Comparison of ENCODE assay signal across 23 mouse cellular contexts in the genomic region with DNA sequence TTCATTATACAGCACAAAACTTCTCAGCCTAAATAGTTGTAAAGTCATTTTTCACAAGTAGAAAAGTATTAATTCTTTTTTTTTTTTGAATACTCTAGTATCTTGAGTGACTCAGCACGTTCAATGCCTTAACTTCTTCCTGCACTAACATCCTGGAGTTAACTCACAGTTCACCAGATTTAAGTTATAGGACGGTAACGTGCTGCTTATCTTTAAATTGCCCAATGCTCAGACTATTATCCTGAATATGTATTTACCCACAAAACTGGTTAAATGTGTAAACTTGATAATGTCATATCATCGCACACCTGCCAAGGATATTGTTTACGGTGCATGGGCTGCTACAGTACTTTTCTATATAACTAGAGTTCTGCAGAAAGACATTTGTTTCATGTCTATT.
A peak's percentile ranks its signal among the peaks of the same experiment; 100 is the strongest.
DNase-seq lines count a peak whose midpoint lies in the region; ATAC-seq and TF ChIP-seq lines count a peak whose summit lies in the region.
"Had no signal": no experiment of that assay in that cellular context is flagged by ENCODE, and none has a peak within 500 bp of the region (broad histone marks: within the 10 kb centered on the region; RNA-seq: fewer than 3 reads in every experiment).

No protein-coding gene starts in this region.

- H3K4me3 ChIP-seq in liver, embryonic 14.5 days (ENCODE audit: insufficient read depth in 1 of 2, low read depth in 2 of 2, low read length in 2 of 2), result no peak overlapping the region
- no peak overlapping the region for H3K4me3 ChIP-seq in G1E (ENCODE audit: low read depth, low read length)
- H3K4me3 ChIP-seq: embryonic facial prominence, embryonic 10.5 days; embryonic facial prominence, embryonic 12.5 days; erythroblast, embryonic 14.5 days; forebrain, embryonic 10.5 days; forebrain, embryonic 12.5 days had no signal

- H3K9ac ChIP-seq in liver, embryonic 14.5 days (replicated peaks), result no peak overlapping the region
- H3K9ac ChIP-seq: embryonic facial prominence, embryonic 12.5 days; forebrain, embryonic 12.5 days had no signal

- no peaks in the 10 kb centered on the region for H3K27me3 ChIP-seq in liver, embryonic 14.5 days (ENCODE audit: control insufficient read depth, insufficient read depth, low read length)
- no peaks in the 10 kb centered on the region for H3K27me3 ChIP-seq in G1E (ENCODE audit: insufficient read depth, low read length)
- H3K27me3 ChIP-seq: CH12.LX; embryonic facial prominence, embryonic 12.5 days; forebrain, embryonic 12.5 days; Patski had no signal

- 21% methylated on average over 5 of the region's 5 CpGs for WGBS in liver, embryonic 14.5 days (ENCODE audit: insufficient replicate concordance)

- TF ChIP-seq CTCF in liver, embryonic 14.5 days (IDR thresholded peaks at IDR 0.05; ENCODE audit: low read depth), result no peak
- TF ChIP-seq CTCF in G1E (IDR thresholded peaks at IDR 0.05; ENCODE audit: low read depth, low read length), result no peak

- peak; percentile 43; the same call in 1 of the 2 replicates for TF ChIP-seq EP300 in liver, embryonic 14.5 days (IDR thresholded peaks at IDR 0.05; ENCODE audit: low read depth)

- ATAC-seq in liver, embryonic 14.5 days (ENCODE audit: insufficient read depth), result no peak
- ATAC-seq in G1E (ENCODE audit: extremely low read depth, insufficient number of reproducible peaks, low FRiP score, poor library complexity, severe bottlenecking), result peak; percentile 74
- peak; percentile 76 for ATAC-seq in megakaryocyte-erythroid progenitor cell, adult 5-6 weeks (replicated peaks; ENCODE audit: low FRiP score, low TSS enrichment, poor library complexity, severe bottlenecking)
- ATAC-seq: activated CD4-positive, CD25-positive, alpha-beta regulatory T cell, adult 4 months; forebrain, embryonic 14.5 days had no signal

- H3K27ac ChIP-seq in liver, embryonic 14.5 days, result no peak overlapping the region
- H3K27ac ChIP-seq: embryonic facial prominence, embryonic 10.5 days; embryonic facial prominence, embryonic 12.5 days; forebrain, embryonic 10.5 days; forebrain, embryonic 12.5 days had no signal

- peak in 1 of 3 experiments; percentile 1 for DNase-seq in liver, embryonic 14.5 days (ENCODE audit: low read depth in 3 of 3, low spot score in 3 of 3)
- DNase-seq in liver, result no peak
- DNase-seq in G1E (ENCODE audit: low spot score), result peak; percentile 16
- DNase-seq in c-Kit-positive CD71-positive TER-119-negative erythroid progenitor cells, embryonic 14.5 days (ENCODE audit: low read depth), result peak; percentile 37
- no peak for DNase-seq in spleen, postnatal 4 days (ENCODE audit: low spot score in 2 of 2)
- DNase-seq in adrenal gland, postnatal 25 days, result no peak
- DNase-seq in lung, postnatal 10 days, result no peak
- DNase-seq: adrenal gland, adult 8-10 months; adrenal gland, postnatal 14 days; B cell, adult 2 months; cerebellum, adult 11-12 months; cerebellum, adult 2 months; cerebellum, adult 9-10 months had no signal

- H3K4me2 ChIP-seq in liver, embryonic 14.5 days (ENCODE audit: low read depth), result no peak overlapping the region
- H3K4me2 ChIP-seq: embryonic facial prominence, embryonic 12.5 days; forebrain, embryonic 12.5 days had no signal

- H3K9me3 ChIP-seq in liver, embryonic 14.5 days (ENCODE audit: control insufficient read depth, low read length), result no peaks in the 10 kb centered on the region
- no peaks in the 10 kb centered on the region for H3K9me3 ChIP-seq in G1E (replicated peaks)
- H3K9me3 ChIP-seq: embryonic facial prominence, embryonic 10.5 days; embryonic facial prominence, embryonic 12.5 days; forebrain, embryonic 10.5 days; forebrain, embryonic 12.5 days had no signal

- no peaks in the 10 kb centered on the region for H3K4me1 ChIP-seq in liver, embryonic 14.5 days (replicated peaks; ENCODE audit: control insufficient read depth in 2 of 2, insufficient read depth in 2 of 2, low read length in 1 of 2)
- peaks cover 62% of the 10 kb centered on the region for H3K4me1 ChIP-seq in G1E (ENCODE audit: insufficient read depth, low read depth, low read length)
- H3K4me1 ChIP-seq: embryonic facial prominence, embryonic 10.5 days; embryonic facial prominence, embryonic 12.5 days; forebrain, embryonic 10.5 days; forebrain, embryonic 12.5 days had no signal

- H3K36me3 ChIP-seq in liver, embryonic 14.5 days (replicated peaks; ENCODE audit: control insufficient read depth, insufficient read depth, low read depth), result no peaks in the 10 kb centered on the region
- H3K36me3 ChIP-seq in G1E (replicated peaks), result peaks cover 3% of the 10 kb centered on the region
- H3K36me3 ChIP-seq: embryonic facial prominence, embryonic 10.5 days; embryonic facial prominence, embryonic 12.5 days; forebrain, embryonic 10.5 days; forebrain, embryonic 12.5 days had no signal

Comparison
In these comparisons a context has a peak if more than half of its experiments do, and no peak if none do; other contexts are left out.
1. DNase-seq: peak in G1E (single experiment) and c-Kit-positive CD71-positive TER-119-negative erythroid progenitor cells, embryonic 14.5 days (single experiment); none in liver (single experiment), spleen, postnatal 4 days (0 of 2), adrenal gland, postnatal 25 days (single experiment) and lung, postnatal 10 days (single experiment).